Mouse (Mus musculus) urinary bladder, postnatal 25 days (tissue): ENCODE results near the gene Nlrp6.
"Not testable (repeated sequence)": the region's sequence is repeated elsewhere in the genome, so short reads cannot be mapped to it uniquely, and the experiment has no call there.

ENCODE experiments used
- DNase-seq: peaks from one replicate; pipeline ENCODE4 v3.0.0; 2022; ENCODE audit warnings: low spot score

The Nlrp6 gene

GRCm38 (mm10) chr7:140949824-140950530 is 29.3 kb downstream of the Nlrp6 start, which contains the start of gene Ifitm5:
TSS of gene Ifitm5 (minus strand) at chr7:140950291.
- DNase-seq, result no peak

GRCm38 (mm10) chr7:140951051-140951450 is 30.3 kb downstream of the Nlrp6 start:
- no peak for DNase-seq

GRCm38 (mm10) chr7:140951765-140952164 is 31.1 kb downstream of the Nlrp6 start:
- DNase-seq, result no peak

GRCm38 (mm10) chr7:140952441-140952840 is 31.7 kb downstream of the Nlrp6 start:
- DNase-seq, result no peak

GRCm38 (mm10) chr7:140953133-140953532 is 32.4 kb downstream of the Nlrp6 start:
- DNase-seq, result no peak

GRCm38 (mm10) chr7:140953800-140954732 is 33.4 kb downstream of the Nlrp6 start:
- DNase-seq, result no peak

- DNase-seq, result no peak
Observed at GRCm38 (mm10) chr7:140954733-140955071, 34.0 kb downstream of the Nlrp6 start.

GRCm38 (mm10) chr7:140955342-140955741 is 34.6 kb downstream of the Nlrp6 start:
- no peak for DNase-seq

- DNase-seq, result peak; percentile 67
Observed at GRCm38 (mm10) chr7:140955758-140956555, 35.3 kb downstream of the Nlrp6 start, which contains the start of the genes Gm45717 and Ifitm2. TSS of gene Gm45717 (minus strand) at chr7:140955937. TSS of gene Ifitm2 (minus strand) at chr7:140955987.

GRCm38 (mm10) chr7:140956556-140956869 is 35.8 kb downstream of the Nlrp6 start:
- no peak for DNase-seq

- DNase-seq, result no peak
Observed at GRCm38 (mm10) chr7:140959181-140959901, 38.6 kb downstream of the Nlrp6 start.

GRCm38 (mm10) chr7:140960026-140960425 is 39.3 kb downstream of the Nlrp6 start:
- no peak for DNase-seq

- no peak for DNase-seq
Observed at GRCm38 (mm10) chr7:140961416-140961815, 40.7 kb downstream of the Nlrp6 start.

GRCm38 (mm10) chr7:140962733-140963132 is 42.0 kb downstream of the Nlrp6 start:
- no peak for DNase-seq

- no peak for DNase-seq
Observed at GRCm38 (mm10) chr7:140966921-140967320, 46.2 kb downstream of the Nlrp6 start, which contains the start of gene Ifitm1. TSS of gene Ifitm1 (plus strand) at chr7:140967221.

- no peak for DNase-seq
Observed at GRCm38 (mm10) chr7:140967862-140968591, 47.3 kb downstream of the Nlrp6 start.

- DNase-seq, result not testable (repeated sequence)
Observed at GRCm38 (mm10) chr7:140968710-140969109, 48.0 kb downstream of the Nlrp6 start.

GRCm38 (mm10) chr7:140970931-140971330 is 50.2 kb downstream of the Nlrp6 start:
- no peak for DNase-seq

GRCm38 (mm10) chr7:140971479-140972171 is 50.9 kb downstream of the Nlrp6 start:
- DNase-seq, result no peak
